Mouse (Mus musculus): ENCODE results near the gene Fbxl18. TPM values are rescaled to one million over a fixed set of nuclear protein-coding genes. Genes with fewer than 3 reads are reported as not detected.

Fbxl18 gene
- polyA plus RNA-seq, 1 experiment, result 2.9 TPM

DNA sequence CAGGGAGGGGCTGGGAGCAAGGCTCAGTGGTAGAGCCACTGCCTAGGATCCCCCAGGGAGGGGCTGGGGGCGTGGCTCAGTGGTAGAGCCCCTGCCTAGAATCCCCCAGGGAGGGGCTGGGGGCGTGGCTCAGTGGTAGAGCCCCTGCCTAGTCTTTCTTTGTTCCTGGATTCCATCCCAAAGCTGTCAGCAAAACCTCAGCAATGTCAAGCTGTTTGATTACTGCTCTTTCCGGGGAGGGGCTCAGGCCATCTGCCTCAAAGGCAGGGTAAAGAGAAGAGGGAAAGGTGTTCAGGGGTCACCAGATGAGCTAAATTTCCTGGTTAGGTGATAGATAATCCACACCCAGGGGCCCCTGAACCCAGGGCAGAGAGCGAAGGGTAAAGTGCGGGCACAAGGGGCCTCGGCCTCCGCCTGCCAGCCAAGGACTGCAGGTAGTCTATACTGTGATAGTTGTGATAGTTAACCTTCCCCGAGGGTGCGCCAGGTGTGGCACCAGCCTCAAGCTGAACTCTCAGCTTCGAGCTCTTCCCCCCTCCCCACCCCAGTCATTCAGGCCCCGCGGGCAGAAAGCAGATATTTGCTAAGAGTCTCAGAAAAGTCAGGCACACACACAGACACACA lies 29.2 kb upstream of the Fbxl18 start:
- Histone ChIP-seq H3K4me3 (ENCODE audit: insufficient read depth, low read depth, low read length) (no peak overlapping the region), H3K27ac (replicated peaks; ENCODE audit: low read depth, low read length) (no peak overlapping the region), H3K4me1 (ENCODE audit: control insufficient read depth, insufficient read depth, insufficient read length, low read length) (peaks cover 20% of the 10 kb centered on the region)

DNA sequence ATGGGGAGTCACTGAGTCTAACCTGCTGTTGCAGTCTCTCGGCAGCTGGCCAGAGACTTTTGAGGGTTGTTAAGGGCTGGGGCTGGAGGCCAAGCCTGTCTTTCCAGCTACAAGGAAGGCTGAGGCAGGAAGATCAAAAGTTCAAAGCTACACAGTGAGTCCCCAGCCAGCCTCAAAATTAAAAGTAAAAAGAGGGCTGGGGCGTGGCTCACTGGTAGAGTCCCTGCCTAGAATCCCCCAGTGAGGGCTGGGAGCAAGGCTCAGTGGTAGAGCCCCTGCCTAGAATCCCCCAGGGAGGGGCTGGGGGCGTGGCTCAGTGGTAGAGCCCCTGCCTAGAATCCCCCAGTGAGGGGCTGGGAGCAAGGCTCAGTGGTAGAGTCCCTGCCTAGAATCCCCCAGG lies 28.6 kb upstream of the Fbxl18 start:
- Histone ChIP-seq H3K27ac (replicated peaks; ENCODE audit: low read depth, low read length) (no peak overlapping the region), H3K4me3 (ENCODE audit: insufficient read depth, low read depth, low read length) (no peak overlapping the region), H3K4me1 (ENCODE audit: control insufficient read depth, insufficient read depth, insufficient read length, low read length) (peaks cover 20% of the 10 kb centered on the region)

DNA sequence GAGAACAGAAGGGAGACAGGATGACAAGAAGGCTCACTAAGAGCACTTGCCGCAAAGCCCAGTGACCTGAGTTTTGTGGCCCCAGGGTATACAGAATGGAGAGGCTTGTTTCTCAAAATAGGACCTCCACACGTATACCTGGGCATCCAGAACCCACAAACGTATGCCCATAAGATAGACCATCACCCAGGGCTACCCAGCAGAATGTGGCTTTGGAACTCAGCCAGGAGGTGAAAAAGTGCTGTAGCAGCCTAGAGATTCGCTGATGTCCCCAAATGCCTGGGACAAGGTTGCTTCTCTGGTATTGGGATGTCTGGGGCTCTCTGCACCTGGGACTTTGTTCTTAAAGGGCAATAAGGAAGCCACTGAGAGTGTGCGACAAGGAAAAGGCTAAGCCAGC lies 27.0 kb upstream of the Fbxl18 start:
- H3K27ac ChIP-seq (replicated peaks; ENCODE audit: low read depth, low read length), result no peak overlapping the region
- H3K4me1 ChIP-seq (ENCODE audit: control insufficient read depth, insufficient read depth, insufficient read length, low read length), result peaks cover 14% of the 10 kb centered on the region

DNA sequence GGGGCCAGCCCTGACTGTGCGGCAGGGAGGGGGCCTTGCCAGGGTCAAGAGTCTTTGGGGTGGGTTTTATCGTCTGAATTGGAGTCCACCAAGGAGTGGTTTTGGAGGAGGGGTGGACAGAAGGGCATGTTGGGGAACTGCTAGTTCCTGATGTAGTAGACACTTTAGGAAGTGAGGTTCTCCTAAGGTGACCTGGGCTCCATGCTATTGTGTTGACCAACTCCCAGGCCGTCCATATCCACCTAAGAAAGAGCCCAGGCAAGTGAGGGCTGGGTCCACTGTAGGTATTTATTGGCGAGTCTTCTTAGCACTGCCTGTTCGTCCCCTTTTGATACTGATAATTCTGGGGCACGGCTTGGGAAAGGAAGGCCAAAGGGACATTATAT lies 25.8 kb upstream of the Fbxl18 start:
- Histone ChIP-seq H3K4me1 (ENCODE audit: control insufficient read depth, insufficient read depth, insufficient read length, low read length) (peaks cover 14% of the 10 kb centered on the region), H3K27ac (replicated peaks; ENCODE audit: low read depth, low read length) (peak overlapping the region; percentile 91), H3K4me3 (ENCODE audit: insufficient read depth, low read depth, low read length) (no peak overlapping the region)

More for the DNA sequence above, 27.0 kb upstream of the Fbxl18 start:
- H3K4me3 ChIP-seq (ENCODE audit: insufficient read depth, low read depth, low read length), result no peak overlapping the region

DNA sequence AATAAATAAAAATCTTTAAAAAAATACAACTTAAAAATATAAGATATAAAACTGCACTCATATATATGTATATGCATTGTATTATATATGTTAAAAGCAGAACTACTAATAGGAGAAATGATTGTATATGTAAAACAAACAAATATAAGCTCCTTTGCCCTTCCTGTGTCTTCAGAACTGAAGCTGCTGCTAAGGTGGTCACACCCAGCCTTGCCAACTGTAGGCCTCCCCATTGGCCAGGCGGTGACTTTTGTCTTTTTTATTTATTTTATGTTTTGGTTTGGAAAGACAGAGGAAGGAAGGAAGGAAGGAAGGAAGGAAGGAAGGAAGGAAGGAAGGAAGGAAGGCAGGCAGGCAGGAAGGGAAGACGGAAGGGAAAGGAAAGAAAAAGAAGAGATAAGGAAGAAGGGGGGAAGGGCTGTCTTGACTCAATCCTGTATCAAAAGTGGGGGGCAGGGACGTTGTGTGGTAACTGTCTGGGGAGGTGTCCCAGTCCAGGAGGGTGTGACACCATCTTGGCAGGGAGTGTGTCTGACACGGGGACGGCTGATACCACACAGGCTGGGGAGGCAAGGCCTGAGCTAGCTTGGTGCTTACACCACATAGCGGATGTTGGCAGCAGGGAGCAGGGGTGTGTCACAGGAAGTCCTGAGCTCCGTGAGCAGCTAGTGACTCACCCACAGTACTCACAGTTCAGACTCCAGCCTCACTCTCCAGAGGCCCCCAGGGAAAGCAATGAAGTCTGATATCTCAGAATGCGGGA lies 25.3 kb upstream of the Fbxl18 start:
- Histone ChIP-seq H3K4me3 (ENCODE audit: insufficient read depth, low read depth, low read length) (no peak overlapping the region), H3K4me1 (ENCODE audit: control insufficient read depth, insufficient read depth, insufficient read length, low read length) (peaks cover 14% of the 10 kb centered on the region), H3K27ac (replicated peaks; ENCODE audit: low read depth, low read length) (peak overlapping the region; percentile 91)

DNA sequence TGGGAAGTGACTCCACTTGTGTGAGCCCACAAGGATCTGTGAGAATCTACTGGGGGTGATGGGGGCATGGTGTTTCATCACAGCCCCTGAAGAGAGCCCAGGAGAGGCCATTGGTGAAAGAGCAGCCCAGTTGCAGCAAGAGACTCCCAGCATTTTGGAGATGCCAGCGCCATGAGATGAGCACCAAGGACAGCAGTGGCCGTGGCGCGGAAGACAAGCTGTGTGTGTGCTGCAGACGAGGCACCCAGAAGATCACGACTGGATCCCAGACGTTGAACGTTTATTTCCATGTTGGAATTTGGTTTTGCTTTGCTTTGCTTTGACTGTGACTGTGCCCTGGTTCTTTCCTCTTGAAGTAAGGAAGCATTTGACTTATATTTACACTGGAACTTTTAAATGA lies 22.2 kb upstream of the Fbxl18 start:
- no peak overlapping the region for H3K27ac ChIP-seq (replicated peaks; ENCODE audit: low read depth, low read length)
- H3K4me1 ChIP-seq (ENCODE audit: control insufficient read depth, insufficient read depth, insufficient read length, low read length), result peaks cover 14% of the 10 kb centered on the region
- H3K4me3 ChIP-seq (ENCODE audit: insufficient read depth, low read depth, low read length), result no peak overlapping the region

DNA sequence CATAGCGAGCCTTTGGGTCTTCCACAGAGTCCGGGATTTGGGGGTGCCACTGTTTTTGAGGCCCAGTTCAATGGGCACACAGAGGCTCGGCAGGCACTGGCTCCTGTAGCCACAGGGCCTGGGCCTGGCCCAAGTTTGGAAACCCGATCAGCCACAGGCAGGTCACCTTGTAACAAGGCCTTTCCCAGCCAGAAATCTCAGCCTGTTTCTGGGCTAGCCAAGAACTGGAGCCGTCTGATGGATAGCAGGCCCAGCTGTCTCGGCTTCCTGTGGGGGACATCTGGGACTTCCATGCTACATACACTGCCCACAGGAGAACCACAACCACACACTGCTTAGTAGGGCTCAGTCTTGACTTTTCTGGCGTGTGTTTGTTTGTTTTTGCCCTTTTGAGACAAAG lies 21.4 kb upstream of the Fbxl18 start:
- peak overlapping the region; percentile 81 for H3K27ac ChIP-seq (replicated peaks; ENCODE audit: low read depth, low read length)
- peaks cover 9% of the 10 kb centered on the region for H3K4me1 ChIP-seq (ENCODE audit: control insufficient read depth, insufficient read depth, insufficient read length, low read length)
- no peak overlapping the region for H3K4me3 ChIP-seq (ENCODE audit: insufficient read depth, low read depth, low read length)

DNA sequence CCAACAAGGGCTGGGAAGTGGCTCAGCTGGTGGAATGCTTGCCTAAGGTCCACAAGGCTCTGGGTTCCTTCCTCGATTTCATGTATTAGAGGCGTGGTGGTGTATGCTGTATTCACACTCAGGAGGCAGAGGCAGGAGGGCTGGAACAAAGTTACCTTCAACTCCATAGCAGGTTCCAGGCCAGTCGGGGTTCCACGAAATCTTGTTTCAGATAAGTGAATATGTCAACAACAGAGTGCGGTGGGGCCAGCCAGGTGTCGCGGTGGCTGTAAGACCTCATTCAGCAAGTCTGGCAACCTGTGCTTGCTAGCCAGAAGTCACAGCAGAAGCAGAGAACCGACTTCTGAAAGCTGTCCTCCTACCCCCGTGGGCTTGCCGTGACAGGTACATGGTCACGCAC lies 20.0 kb upstream of the Fbxl18 start:
- Histone ChIP-seq H3K4me1 (ENCODE audit: control insufficient read depth, insufficient read depth, insufficient read length, low read length) (peaks cover 4% of the 10 kb centered on the region; the same call in 1 of the 2 replicates), H3K4me3 (ENCODE audit: insufficient read depth, low read depth, low read length) (no peak overlapping the region), H3K27ac (replicated peaks; ENCODE audit: low read depth, low read length) (no peak overlapping the region)

DNA sequence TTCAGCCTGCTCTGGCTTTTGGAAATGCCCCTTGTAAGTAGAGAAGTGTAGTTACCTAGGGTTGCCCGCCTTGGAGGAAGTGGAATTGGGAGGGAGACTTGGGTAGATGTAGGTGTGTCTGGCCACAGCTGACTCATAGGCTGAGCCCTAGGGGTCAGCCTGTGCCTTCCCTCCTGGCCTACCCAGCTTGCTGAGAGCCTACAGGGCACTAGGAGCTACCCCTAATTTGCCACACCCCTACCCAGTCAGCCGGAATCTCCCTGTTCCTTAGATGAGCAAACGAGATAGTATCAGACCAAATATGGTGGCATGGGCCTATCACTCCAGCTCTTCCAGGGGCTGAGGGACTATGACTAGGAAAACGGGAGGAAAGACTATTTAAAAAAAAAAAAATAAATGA lies 17.5 kb upstream of the Fbxl18 start:
- H3K4me3 ChIP-seq (ENCODE audit: insufficient read depth, low read depth, low read length), result no peak overlapping the region
- H3K4me1 ChIP-seq (ENCODE audit: control insufficient read depth, insufficient read depth, insufficient read length, low read length), result peaks cover 27% of the 10 kb centered on the region
- H3K27ac ChIP-seq (replicated peaks; ENCODE audit: low read depth, low read length), result no peak overlapping the region

DNA sequence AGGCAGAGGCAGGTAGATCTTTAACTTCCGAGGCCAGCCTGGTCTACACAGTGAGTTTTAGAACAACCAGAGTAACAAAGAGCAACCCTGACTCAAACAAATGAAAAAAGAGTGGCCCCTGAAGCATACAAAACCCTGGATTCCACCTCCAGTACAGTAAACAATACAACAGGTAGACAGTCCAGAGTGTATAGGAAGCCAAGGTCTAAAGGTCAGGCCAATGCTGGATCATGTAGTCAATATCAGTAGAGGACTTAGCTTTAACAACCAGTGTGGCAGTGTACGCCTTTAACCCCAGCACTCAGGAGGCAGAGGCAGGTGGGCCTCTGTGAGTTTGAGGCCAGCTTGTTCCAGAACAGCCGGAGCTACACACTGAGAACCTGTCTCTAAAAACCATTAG lies 17.1 kb upstream of the Fbxl18 start:
- Histone ChIP-seq H3K4me3 (ENCODE audit: insufficient read depth, low read depth, low read length) (no peak overlapping the region), H3K27ac (replicated peaks; ENCODE audit: low read depth, low read length) (no peak overlapping the region), H3K4me1 (ENCODE audit: control insufficient read depth, insufficient read depth, insufficient read length, low read length) (peaks cover 31% of the 10 kb centered on the region)

DNA sequence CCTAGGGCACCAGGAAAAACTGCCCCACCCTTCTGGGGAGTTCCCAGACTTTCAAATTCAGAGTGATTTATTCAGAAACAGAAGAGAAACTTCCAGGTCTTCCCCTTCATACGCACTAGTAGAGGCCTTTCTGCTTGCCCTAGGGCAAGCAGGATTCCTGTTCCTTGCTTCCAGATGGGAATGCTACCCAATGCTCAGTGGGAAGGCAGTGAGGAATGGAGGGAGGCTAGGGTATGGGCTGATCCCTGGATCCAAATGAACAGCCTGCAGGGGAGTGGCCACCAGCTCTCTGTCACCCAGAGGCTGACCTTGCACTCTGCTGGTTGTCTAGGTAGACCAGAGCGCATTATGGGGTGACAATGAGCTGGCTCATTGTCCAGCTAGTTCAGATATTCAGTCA lies 16.4 kb upstream of the Fbxl18 start:
- Histone ChIP-seq H3K4me3 (ENCODE audit: insufficient read depth, low read depth, low read length) (no peak overlapping the region), H3K27ac (replicated peaks; ENCODE audit: low read depth, low read length) (no peak overlapping the region; the same call in 1 of the 2 replicates), H3K4me1 (ENCODE audit: control insufficient read depth, insufficient read depth, insufficient read length, low read length) (peaks cover 31% of the 10 kb centered on the region)

DNA sequence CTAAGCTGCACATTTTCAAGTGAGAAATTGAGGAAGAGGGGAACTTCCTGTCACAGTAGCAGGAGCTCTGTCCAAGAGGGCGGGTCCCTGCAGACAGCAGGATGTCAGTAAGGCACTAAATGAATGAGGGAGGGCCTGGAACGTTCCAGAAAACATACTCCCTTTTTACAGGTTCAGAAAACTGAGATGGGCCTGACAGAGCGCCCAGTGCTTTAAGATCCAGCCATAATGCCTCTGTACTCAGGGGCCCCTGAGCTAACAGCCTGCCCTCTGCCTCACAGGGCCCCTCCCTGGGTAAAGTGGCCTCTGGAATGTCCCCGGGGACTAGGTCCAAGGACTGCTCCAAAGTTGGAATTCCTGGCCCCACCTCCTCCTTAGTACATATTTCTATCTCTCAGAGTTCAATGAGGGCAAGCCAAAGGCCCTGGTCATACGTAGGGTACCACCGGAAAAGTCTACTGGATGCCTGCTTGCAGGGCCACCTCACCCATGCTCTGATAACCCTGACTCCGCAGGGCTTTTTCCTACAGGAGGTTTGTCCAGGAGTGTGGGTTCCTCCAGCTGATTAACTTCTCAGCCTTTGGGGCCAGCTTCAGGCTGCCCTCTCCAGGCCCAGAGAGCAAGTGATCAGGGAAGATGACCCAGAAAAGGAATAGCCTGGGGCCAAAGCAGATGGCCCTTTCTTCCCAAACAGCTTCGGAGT lies 14.5 kb upstream of the Fbxl18 start:
- Histone ChIP-seq H3K4me3 (ENCODE audit: insufficient read depth, low read depth, low read length) (peak overlapping the region; percentile 21), H3K27ac (replicated peaks; ENCODE audit: low read depth, low read length) (peak overlapping the region; percentile 100), H3K4me1 (ENCODE audit: control insufficient read depth, insufficient read depth, insufficient read length, low read length) (peaks cover 31% of the 10 kb centered on the region)

DNA sequence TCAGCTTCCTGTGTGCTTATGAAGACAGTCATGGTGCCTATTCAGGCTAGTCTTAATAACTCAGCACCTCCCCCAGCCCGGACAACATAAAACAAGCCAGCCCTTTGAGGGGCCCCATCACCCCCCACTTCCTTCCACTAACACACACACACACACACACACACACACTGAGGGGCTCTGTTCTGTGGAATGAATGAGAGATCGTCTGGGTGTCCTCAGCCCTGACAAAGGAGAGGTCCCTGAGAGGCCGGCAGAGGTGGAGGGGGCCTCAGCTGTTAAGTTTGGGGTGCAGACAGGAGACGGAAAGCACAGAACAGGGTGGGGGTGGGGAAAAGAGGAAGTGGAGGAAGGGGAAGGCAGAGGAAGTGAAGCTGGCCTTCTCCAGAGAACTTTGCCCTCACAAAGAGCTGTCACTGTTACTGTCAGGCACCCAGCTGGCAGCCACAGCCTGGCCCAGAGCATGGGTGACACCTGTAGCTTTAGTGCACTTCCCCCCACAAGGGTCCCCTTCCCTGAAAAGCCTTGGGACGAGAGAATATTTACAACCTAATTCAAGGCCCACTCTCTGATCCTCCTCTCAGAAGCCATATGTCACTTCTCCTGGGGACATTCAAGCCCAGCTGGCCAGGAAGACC lies 13.8 kb upstream of the Fbxl18 start:
- Histone ChIP-seq H3K4me1 (ENCODE audit: control insufficient read depth, insufficient read depth, insufficient read length, low read length) (peaks cover 31% of the 10 kb centered on the region), H3K27ac (replicated peaks; ENCODE audit: low read depth, low read length) (peak overlapping the region; percentile 100), H3K4me3 (ENCODE audit: insufficient read depth, low read depth, low read length) (peak overlapping the region; percentile 38)

DNA sequence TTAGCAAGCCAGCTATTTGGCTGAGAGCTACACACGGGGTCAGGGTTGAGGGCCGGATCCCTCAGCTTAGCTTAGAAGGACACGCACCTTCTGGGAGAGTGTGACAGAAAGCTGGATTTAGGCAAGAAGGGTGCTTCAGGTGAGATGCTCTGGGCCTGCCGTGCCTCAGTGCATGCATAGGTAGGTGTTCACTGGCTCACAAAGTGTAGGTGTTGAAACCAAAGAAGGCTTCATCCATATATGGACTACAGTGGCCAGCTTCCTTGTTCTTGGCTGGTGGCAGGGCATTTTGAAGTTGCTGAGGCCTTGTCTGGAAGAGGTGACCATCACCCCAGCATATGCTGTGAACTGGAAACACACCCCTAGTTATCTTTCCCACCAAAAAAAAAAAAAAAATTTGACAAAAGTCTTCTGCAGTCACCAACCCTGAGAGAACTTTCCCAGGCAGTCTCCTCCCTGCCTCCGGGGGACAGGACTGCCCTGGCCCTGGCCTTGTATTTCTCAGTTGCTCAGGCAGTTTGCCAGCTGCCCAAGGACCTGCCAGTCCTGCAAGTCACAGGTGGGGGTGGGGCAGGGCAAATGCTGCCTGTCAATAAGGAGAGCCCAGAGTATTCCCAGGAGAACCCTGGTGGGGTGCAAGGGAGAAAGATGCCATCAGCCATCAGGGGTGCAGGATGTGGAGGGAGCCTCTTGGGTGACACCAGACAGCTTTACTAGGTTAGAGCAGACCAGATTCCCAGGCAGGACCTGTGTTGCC lies 12.8 kb upstream of the Fbxl18 start:
- H3K4me1 ChIP-seq (ENCODE audit: control insufficient read depth, insufficient read depth, insufficient read length, low read length), result peaks cover 31% of the 10 kb centered on the region
- H3K27ac ChIP-seq (replicated peaks; ENCODE audit: low read depth, low read length), result peak overlapping the region; percentile 100
- peak overlapping the region; percentile 83 for H3K4me3 ChIP-seq (ENCODE audit: insufficient read depth, low read depth, low read length)
